Mouse (Mus musculus) liver, embryonic 14.5 days (tissue): ENCODE data around the gene Gm48552.

Experiments
- CTCF ChIP-seq: IDR thresholded peaks from 2 replicates; pipeline ENCODE4 v1.5.1; 2016; ENCODE audit warnings: antibody characterized with exemption, low read depth, control low read depth
- EP300 ChIP-seq: IDR thresholded peaks from 2 replicates; pipeline ENCODE4 v1.6.1; 2016; ENCODE audit warnings: antibody characterized with exemption, low read depth

GRCm38 (mm10) chr10:81421797-81422100 lies 32.9 kb downstream of the Gm48552 start:
- TF ChIP-seq CTCF (no peak), EP300 (no peak)
